Mouse (Mus musculus) liver, embryonic 13.5 days (tissue): ENCODE data around the gene Nktr. TPM values are rescaled to one million over a fixed set of nuclear protein-coding genes. Genes with fewer than 3 reads are reported as not detected.

Experiments used
- ATAC-seq: fragments of 200-750 bp; cut with Nextera tagmentation; 2 replicates; pipeline ENCODE4 v1.8.0; 2017; ENCODE audit warnings: low read depth, mild to moderate bottlenecking, moderate number of reproducible peaks, moderate library complexity
- DNase-seq: peaks from one replicate; pipeline ENCODE4 v3.0.0; 2022
- H3K27ac ChIP-seq: fragments of 300-500 bp; sonication (generic); 2 replicates; pipeline ENCODE4 v1.5.1; 2015; ENCODE audit warnings: moderate library complexity, mild to moderate bottlenecking, inconsistent platforms
- H3K27me3 ChIP-seq: fragments of 300-500 bp; sonication (generic); 2 replicates; pipeline ENCODE4 v1.6.1; 2015; ENCODE audit warnings: mild to moderate bottlenecking, inconsistent platforms
- H3K36me3 ChIP-seq: fragments of 300-500 bp; sonication (generic); 2 replicates; pipeline ENCODE4 v1.6.1; 2015; ENCODE audit warnings: mild to moderate bottlenecking, inconsistent platforms
- H3K4me1 ChIP-seq: fragments of 300-500 bp; sonication (generic); replicated peaks from 2 replicates; pipeline ENCODE4 v1.6.1; 2015; ENCODE audit warnings: inconsistent platforms
- H3K4me2 ChIP-seq: fragments of 300-500 bp; sonication (generic); 2 replicates; pipeline ENCODE4 v1.6.1; 2015; ENCODE audit warnings: inconsistent platforms, mild to moderate bottlenecking, moderate library complexity
- H3K4me3 ChIP-seq: fragments of 300-500 bp; sonication (generic); replicated peaks from 2 replicates; pipeline ENCODE4 v1.5.1; 2015; ENCODE audit warnings: mild to moderate bottlenecking, inconsistent platforms
- H3K9ac ChIP-seq: fragments of 300-500 bp; sonication (generic); 2 replicates; pipeline ENCODE4 v1.6.1; 2015; ENCODE audit warnings: mild to moderate bottlenecking, inconsistent platforms
- H3K9me3 ChIP-seq: fragments of 300-500 bp; sonication (generic); replicated peaks from 2 replicates; pipeline ENCODE4 v1.6.1; 2016; ENCODE audit warnings: inconsistent platforms
- WGBS: fragments of 180-500 bp; shearing (Covaris S2); methylation state at CpG from one replicate; pipeline ENCODE4 v1.1.7; 2015; ENCODE audit not compliant: insufficient replicate concordance; 5-methylcytosine and 5-hydroxymethylcytosine counted together
- polyA plus RNA-seq: library from polyadenylated mRNA; unstranded; fragments of >200 nt; fragmentation: Nextera tagmentation; extraction: Ambion mirVana; gene quantifications from 2 replicates; pipeline ENCODE4 v1.2.1, GENCODE M21; 2015

Nktr gene
- polyA plus RNA-seq, 1 experiment from 2014 or later: 29.7 TPM

DNA sequence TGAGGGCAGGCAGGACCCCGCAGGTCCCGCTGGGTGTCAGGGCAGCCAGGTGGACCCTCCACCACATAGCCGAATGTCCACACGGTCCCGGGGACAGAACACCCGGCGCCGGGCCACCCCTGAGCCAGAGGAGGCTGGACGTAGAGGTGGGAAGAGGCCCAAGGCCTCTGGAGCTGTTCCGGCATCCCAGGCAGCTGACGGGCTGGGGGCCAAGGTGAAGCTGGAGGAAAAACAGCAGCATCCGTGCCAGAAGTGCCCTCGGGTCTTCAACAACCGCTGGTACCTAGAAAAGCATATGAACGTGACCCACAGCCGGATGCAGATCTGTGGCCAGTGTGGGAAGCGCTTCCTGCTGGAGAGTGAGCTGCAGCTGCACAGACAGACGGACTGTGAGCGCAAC, 44.7 kb downstream of the Nktr start:
- H3K4me3 ChIP-seq: no peak overlapping the region
- ATAC-seq (no peak), DNase-seq (no peak)
- no peak overlapping the region for H3K27ac ChIP-seq
- 73% methylated on average over 19 of the region's 19 CpGs for WGBS
- H3K27me3 ChIP-seq: peaks cover 37% of the 10 kb centered on the region
- peaks cover 7% of the 10 kb centered on the region; the same call in 1 of the 2 replicates for H3K36me3 ChIP-seq
- no peaks in the 10 kb centered on the region for H3K9me3 ChIP-seq
- H3K4me2 ChIP-seq: no peak overlapping the region
- peaks cover 16% of the 10 kb centered on the region for H3K4me1 ChIP-seq
- H3K9ac ChIP-seq: no peak overlapping the region

DNA sequence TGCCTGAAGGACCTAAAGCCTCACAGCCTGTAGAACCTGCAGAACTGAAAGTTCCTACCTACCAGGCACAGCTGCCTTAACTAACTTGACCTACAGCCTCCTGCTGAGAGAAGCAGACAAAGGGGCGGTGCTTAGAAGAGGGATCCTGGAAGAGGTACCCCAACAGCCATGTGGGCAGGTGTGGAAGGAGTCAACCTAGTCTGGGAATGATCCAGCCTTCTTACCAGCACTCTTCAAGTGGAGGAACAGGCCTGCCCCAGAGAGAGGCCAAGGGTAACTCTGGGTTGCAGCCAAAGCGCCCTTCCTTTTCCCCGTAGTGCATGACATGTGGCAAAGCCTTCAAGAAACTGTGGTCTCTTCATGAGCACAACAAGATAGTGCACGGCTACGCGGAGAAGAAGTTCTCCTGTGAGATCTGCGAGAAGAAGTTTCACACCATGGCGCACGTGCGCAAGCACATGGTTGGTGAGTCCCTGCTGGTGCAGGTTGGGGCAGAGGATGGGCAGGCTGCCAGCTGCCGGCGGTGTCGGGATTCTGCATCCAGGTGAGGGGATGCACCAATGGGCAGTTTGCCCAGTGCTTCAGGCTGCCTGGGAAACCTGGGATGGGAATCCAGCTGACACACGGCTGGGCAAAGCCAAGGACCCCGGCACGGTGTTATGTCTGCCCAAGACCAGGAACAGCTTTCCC, 46.3 kb downstream of the Nktr start:
- no peak overlapping the region for H3K4me2 ChIP-seq
- H3K4me3 ChIP-seq: no peak overlapping the region
- no peak overlapping the region for H3K27ac ChIP-seq
- DNase-seq (no peak), ATAC-seq (no peak)
- peaks cover 21% of the 10 kb centered on the region for H3K27me3 ChIP-seq
- 80% methylated on average over 16 of the region's 16 CpGs for WGBS
- H3K9ac ChIP-seq: no peak overlapping the region
- H3K9me3 ChIP-seq: no peaks in the 10 kb centered on the region
- H3K36me3 ChIP-seq: peaks cover 7% of the 10 kb centered on the region; the same call in 1 of the 2 replicates
- peaks cover 6% of the 10 kb centered on the region; the same call in 1 of the 2 replicates for H3K4me1 ChIP-seq

GRCm38 (mm10) chr9:121772412-121772811, 53.4 kb downstream of the Nktr start:
- no peak for ATAC-seq
- H3K27me3 ChIP-seq: peaks cover 20% of the 10 kb centered on the region
- no peak overlapping the region for H3K4me3 ChIP-seq
- no peaks in the 10 kb centered on the region; the same call in 1 of the 2 replicates for H3K36me3 ChIP-seq
- DNase-seq: no peak
- H3K4me1 ChIP-seq: no peaks in the 10 kb centered on the region
- 54% methylated on average over 5 of the region's 5 CpGs for whole genome bisulfite sequencing
- no peak overlapping the region for H3K27ac ChIP-seq
- H3K9me3 ChIP-seq: no peaks in the 10 kb centered on the region
- H3K4me2 ChIP-seq: no peak overlapping the region
- H3K9ac ChIP-seq: no peak overlapping the region

DNA sequence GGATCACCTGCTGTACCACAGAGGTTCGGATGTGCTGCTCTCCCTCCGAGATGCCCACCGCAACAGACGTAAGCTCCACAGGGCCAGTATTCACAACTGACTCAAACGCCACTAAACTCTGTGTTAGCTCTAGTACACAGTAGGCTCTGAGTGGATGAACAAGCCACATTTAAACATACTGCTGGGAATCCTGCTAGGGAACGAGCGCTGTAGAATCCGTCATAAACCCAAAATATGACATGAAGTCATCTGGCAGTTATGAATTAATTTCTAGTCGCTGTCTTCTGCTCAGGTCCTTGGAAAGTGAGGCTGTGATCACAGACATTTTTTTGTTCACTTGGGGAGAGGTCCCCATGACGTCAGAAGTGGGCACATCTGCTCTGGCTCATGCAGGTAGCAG, 57.0 kb downstream of the Nktr start:
- H3K36me3 ChIP-seq: no peaks in the 10 kb centered on the region
- no peak for ATAC-seq
- H3K4me2 ChIP-seq: no peak overlapping the region
- no peak overlapping the region for H3K27ac ChIP-seq
- DNase-seq: no peak
- 67% methylated on average over 10 of the region's 10 CpGs for WGBS
- H3K4me3 ChIP-seq: no peak overlapping the region
- no peak overlapping the region for H3K9ac ChIP-seq
- H3K27me3 ChIP-seq: peaks cover 40% of the 10 kb centered on the region
- H3K4me1 ChIP-seq: no peaks in the 10 kb centered on the region
- H3K9me3 ChIP-seq: no peaks in the 10 kb centered on the region

- Histone ChIP-seq H3K36me3 (no peaks in the 10 kb centered on the region), H3K4me3 (no peak overlapping the region), H3K9me3 (no peaks in the 10 kb centered on the region), H3K4me2 (no peak overlapping the region), H3K4me1 (no peaks in the 10 kb centered on the region), H3K9ac (no peak overlapping the region), H3K27me3 (peaks cover 40% of the 10 kb centered on the region), H3K27ac (no peak overlapping the region)
- ATAC-seq (no peak), DNase-seq (no peak)
- WGBS: 68% methylated on average over 7 of the region's 7 CpGs
Observed at GRCm38 (mm10) chr9:121776511-121776910, 57.5 kb downstream of the Nktr start.

DNA sequence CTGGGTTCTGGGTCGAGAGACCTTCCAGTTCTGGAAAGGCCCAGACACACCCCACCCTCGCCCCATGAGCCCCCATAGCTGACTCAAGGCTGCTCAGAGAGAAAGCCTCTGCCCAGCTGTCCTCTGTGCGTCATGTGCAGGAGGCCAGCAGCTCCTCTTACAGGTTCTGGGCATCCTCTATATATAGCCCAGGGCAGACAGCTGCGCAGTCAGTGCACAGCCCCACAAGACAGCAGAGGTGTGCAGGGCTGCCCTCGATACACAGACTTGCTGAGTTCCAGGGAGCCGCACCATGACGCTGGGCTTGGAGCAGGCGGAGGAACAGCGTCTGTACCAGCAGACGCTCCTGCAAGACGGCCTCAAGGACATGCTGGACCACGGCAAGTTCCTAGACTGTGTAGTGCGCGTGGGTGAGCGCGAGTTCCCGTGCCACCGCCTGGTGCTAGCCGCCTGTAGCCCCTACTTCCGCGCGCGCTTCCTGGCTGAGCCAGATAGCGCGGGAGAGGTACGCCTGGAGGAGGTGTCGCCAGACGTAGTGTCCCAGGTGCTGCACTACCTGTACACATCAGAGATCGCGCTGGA, 58.6 kb downstream of the Nktr start, which contains the start of gene Klhl40:
TSS of gene Klhl40 (plus strand) at position 124 of the 582 bp plus-strand sequence.
- Histone ChIP-seq H3K9me3 (no peaks in the 10 kb centered on the region), H3K4me2 (peak within 1 kb of the TSS; percentile 19; the same call in 1 of the 2 replicates), H3K36me3 (no peaks in the 10 kb centered on the region), H3K27ac (no peak within 1 kb of the TSS), H3K4me3 (0 out of 2 replicates have a peak within 1 kb of the TSS, but pooled peaks have one; percentile 0), H3K9ac (no peak within 1 kb of the TSS), H3K4me1 (no peaks in the 10 kb centered on the region), H3K27me3 (peaks cover 40% of the 10 kb centered on the region)
- 16% methylated on average over 30 of the region's 30 CpGs for WGBS
- ATAC-seq (no peak), DNase-seq (no peak)

DNA sequence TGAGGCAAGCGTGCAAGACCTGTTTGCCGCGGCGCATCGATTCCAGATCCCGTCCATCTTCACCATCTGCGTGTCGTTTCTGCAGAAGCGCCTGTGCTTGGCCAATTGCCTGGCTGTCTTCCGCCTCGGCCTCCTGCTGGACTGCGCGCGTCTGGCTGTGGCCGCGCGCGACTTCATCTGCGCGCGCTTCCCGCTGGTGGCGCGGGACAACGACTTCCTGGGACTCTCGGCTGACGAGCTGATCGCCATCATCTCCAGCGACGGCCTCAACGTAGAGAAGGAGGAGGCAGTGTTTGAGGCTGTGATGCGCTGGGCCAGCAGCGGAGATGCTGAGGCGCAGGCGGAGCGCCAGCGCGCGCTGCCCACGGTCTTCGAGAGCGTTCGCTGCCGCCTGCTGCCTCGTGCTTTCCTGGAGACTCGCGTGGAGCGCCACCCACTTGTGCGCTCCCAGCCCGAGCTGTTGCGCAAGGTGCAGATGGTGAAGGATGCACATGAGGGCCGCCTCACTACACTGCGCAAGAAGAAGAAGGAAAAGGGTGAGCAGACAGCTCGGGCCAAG, 59.2 kb downstream of the Nktr start:
- ATAC-seq: no peak
- H3K4me1 ChIP-seq: no peaks in the 10 kb centered on the region
- H3K9ac ChIP-seq: no peak overlapping the region
- no peak overlapping the region for H3K27ac ChIP-seq
- H3K9me3 ChIP-seq: no peaks in the 10 kb centered on the region
- no peak for DNase-seq
- 0 out of 2 replicates have a peak overlapping the region, but pooled peaks have one; percentile 0 for H3K4me3 ChIP-seq
- H3K27me3 ChIP-seq: peaks cover 40% of the 10 kb centered on the region
- 13% methylated on average over 54 of the region's 54 CpGs for WGBS
- H3K36me3 ChIP-seq: no peaks in the 10 kb centered on the region
- peak overlapping the region; percentile 19; the same call in 1 of the 2 replicates for H3K4me2 ChIP-seq

GRCm38 (mm10) chr9:121784801-121785200, 65.8 kb downstream of the Nktr start:
- DNase-seq (no peak), ATAC-seq (no peak)
- H3K4me1 ChIP-seq: no peaks in the 10 kb centered on the region
- H3K9me3 ChIP-seq: no peaks in the 10 kb centered on the region
- 74% methylated on average over 12 of the region's 12 CpGs for WGBS
- H3K4me2 ChIP-seq: no peak overlapping the region
- H3K36me3 ChIP-seq: no peaks in the 10 kb centered on the region
- H3K27ac ChIP-seq: no peak overlapping the region
- no peaks in the 10 kb centered on the region for H3K27me3 ChIP-seq
- H3K9ac ChIP-seq: no peak overlapping the region
- no peak overlapping the region for H3K4me3 ChIP-seq

DNA sequence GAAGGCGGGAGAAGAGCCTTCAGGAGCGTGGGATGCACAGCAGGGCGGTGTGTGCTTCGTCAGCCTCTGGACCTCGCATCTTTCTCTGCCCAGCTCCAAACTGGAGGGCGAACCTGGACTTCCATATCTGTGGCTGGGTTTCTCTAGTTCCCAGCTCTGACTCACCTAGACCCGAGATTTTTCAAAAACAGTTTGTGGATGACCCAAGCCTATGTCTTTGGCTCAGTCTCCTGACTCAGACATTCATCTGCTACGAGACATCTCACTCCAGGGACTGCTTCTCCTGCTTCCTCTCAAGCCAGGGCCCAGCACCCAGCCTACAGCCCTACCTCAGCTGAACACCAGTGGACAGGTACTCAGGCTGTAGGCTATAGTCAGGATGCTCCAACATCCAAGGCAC, 66.3 kb downstream of the Nktr start:
- WGBS: 65% methylated on average over 8 of the region's 8 CpGs

DNA sequence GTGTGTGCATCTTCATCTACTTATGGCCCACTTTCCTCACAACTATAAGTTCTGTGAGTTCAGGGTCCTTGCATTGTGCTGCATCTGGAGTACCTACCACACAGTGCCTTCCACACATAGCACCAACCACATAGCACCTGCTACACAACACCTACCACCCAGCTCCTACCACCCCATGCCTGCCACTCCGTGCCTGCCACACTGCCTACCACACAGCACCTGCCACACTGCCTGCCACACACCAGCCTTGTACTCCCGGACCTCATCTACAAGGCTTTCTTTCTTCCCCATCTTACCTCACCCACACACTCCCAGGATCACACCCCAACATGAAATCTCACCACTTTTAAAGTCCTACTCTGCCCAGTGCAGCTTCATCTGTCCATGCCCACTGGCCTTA, 67.4 kb downstream of the Nktr start:
- Histone ChIP-seq H3K36me3 (no peaks in the 10 kb centered on the region), H3K4me3 (no peak overlapping the region), H3K9ac (no peak overlapping the region), H3K4me2 (no peak overlapping the region), H3K4me1 (no peaks in the 10 kb centered on the region), H3K9me3 (no peaks in the 10 kb centered on the region), H3K27me3 (no peaks in the 10 kb centered on the region), H3K27ac (no peak overlapping the region)
- 44% methylated on average over 2 of the region's 2 CpGs for WGBS
- ATAC-seq: no peak
- DNase-seq: no peak

More for the DNA sequence above, 66.3 kb downstream of the Nktr start:
- H3K4me2 ChIP-seq: no peak overlapping the region
- H3K9me3 ChIP-seq: no peaks in the 10 kb centered on the region
- no peak overlapping the region for H3K4me3 ChIP-seq
- no peaks in the 10 kb centered on the region for H3K4me1 ChIP-seq
- no peaks in the 10 kb centered on the region for H3K27me3 ChIP-seq
- H3K9ac ChIP-seq: no peak overlapping the region
- ATAC-seq: no peak
- DNase-seq: no peak
- no peak overlapping the region for H3K27ac ChIP-seq
- no peaks in the 10 kb centered on the region for H3K36me3 ChIP-seq

DNA sequence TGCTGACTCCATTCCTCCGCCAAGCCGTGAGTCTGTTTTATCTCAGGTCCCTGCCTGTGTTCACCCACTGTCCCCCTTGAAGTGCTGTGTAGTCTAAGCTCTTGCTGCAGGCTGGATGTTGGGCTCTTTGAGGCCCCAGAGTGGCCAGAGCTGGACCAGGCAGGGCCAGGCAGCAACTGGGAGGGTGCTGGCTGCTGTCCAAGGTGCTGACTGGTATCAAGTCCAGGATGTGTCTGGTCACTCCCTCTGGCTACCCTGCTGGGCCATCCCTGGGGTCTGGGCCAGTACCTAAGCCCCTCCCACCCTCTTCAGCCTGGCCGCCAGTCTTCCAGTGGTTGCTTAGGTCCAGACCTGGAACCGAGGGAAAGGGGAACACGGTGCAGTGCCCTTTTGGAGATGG, 72.2 kb downstream of the Nktr start:
- 20% methylated on average over 5 of the region's 5 CpGs for WGBS
- Histone ChIP-seq H3K9ac (no peak overlapping the region), H3K4me3 (no peak overlapping the region), H3K4me2 (no peak overlapping the region), H3K9me3 (no peaks in the 10 kb centered on the region), H3K27ac (no peak overlapping the region), H3K4me1 (no peaks in the 10 kb centered on the region), H3K27me3 (no peaks in the 10 kb centered on the region), H3K36me3 (no peaks in the 10 kb centered on the region)
- no peak for ATAC-seq
- peak; percentile 12 for DNase-seq
